Mouse (Mus musculus) R1 (cell line): ENCODE results near the gene Cars.
A peak's percentile ranks its signal among the peaks of the same experiment; 100 is the strongest.
"Not testable (repeated sequence)": the region's sequence is repeated elsewhere in the genome, so short reads cannot be mapped to it uniquely, and the experiment has no call there.

Source experiments
- DNase-seq: peaks from one replicate; pipeline ENCODE4 v3.0.0-alpha.2; 2018; ENCODE audit warnings: low read depth, low spot score

The Cars gene

GRCm38 (mm10) chr7:143587586-143587985 lies 12.3 kb downstream of the Cars start:
- DNase-seq, result peak; percentile 30

DNA sequence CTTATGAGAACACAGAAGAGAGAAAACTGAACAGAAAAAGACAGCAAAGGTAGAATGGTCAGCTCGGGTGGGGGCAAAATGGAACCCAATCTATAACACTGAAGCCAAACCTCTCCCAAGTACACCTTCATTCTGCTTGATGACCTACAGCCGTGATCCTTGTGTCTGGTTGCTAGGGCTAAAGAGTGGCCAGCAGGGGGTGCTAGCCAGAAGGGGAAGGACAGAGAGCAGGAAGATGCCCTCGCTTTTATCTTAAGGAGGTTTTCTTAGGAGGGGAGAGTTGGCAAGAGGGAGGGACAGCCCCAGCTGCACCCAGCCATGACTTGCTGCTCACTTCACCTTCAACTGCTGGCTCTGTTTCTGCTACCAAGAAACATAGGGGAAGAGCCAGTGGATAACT lies 15.9 kb downstream of the Cars start:
- DNase-seq, result peak; percentile 83

DNA sequence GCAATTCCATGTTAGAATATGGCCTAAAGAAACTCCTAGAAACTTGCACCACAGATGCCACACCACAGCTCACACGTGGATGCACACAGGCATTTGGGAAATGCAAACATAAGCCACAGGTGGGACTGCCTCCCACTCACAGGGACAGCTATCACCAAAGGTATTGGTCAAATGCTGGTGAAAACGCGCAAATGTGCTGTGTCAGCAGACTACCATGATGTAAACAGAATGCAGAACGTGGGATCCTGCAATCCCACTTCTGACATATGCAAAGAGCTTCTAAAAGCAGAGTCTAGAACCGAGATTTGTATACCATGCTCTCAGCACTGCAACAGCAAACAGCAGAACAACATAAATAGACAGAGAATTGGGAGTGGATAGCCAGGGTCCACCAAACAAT lies 16.9 kb downstream of the Cars start:
- DNase-seq, result no peak

DNA sequence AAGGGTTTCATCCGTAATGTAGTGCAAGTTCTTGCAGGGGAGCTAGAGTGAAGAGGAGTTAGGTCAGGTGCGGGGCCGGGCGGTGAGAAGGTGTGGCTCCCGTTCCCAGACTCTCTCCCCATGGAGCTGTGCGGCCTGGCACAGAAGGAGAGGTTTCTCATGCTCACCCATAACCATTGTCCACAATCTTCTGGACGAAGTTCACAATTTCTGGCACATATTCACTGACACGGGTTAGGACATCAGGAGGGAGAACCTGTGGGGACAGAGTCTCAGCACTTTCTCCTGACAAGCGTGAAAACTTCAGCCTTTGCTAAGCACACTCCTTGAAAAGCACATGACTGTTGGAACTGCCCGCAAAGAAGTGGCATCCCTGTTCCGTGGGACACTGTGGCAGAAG lies 24.1 kb downstream of the Cars start:
- no peak for DNase-seq

- DNase-seq, result no peak
Measured at GRCm38 (mm10) chr7:143565648-143566039, 34.2 kb downstream of the Cars start.

GRCm38 (mm10) chr7:143565015-143565647 lies 34.8 kb downstream of the Cars start:
- no peak for DNase-seq

GRCm38 (mm10) chr7:143563787-143564186 lies 36.1 kb downstream of the Cars start:
- no peak for DNase-seq

- DNase-seq, result no peak
Measured at GRCm38 (mm10) chr7:143557616-143558015, 42.3 kb downstream of the Cars start.

DNA sequence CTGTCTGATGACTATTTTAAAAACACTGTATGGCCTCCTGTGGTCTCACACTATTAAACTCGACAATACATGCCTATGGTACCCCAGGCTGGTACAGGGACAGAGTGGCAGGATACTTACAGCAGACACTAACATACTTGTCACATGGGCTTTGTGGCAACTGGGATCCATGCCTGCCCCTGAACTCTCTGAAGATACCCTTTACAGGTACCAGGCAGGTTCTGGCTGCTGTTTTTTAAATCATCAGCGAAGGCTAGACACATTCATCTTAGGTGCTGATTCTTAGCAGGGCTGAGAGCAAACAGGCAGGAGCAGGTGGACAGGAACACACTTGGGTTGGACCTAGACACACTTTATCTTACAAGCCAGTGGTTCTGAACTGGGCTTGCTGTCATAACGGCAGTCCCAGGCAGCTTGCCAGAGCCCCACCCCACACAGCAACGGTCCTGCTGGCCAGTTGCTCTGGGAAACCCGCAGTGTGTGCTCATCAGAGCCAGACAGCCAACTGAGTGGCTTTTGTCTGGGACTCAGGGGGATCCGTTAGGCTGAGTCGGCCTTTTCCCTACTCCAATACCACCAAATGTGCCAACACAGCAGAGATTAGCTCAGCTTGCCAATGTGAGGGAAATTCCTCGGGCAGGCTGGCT lies 42.8 kb downstream of the Cars start:
- DNase-seq, result no peak

GRCm38 (mm10) chr7:143549588-143550220 lies 50.2 kb downstream of the Cars start:
- DNase-seq, result no peak

DNA sequence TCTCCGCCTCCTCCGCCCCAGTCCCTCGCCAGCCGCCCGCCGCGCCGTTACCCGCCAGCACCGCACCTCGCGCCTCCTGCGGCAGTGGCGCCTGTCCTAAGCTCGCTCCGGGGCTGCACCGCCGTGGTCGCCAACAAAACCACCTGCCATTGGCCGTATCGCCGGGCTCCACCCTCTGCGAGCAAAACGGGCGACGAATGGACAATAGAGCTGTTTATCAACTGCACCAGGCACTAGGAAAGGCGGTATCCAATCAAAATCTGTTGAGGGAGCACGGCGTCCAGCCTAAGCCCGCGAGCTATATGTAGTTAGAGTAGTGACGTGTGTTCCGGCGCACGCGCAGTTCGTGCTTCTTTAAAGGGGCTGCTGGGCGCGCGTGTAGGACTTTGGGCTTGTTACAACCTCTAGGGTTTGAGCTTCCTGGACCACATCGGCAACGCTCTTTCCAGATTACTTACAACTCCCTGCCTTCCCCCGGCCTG lies 50.9 kb downstream of the Cars start, which contains the start of gene Nap1l4:
TSS of gene Nap1l4 (minus strand) at position 131 of the 482 bp plus-strand sequence.
- peak; percentile 100 for DNase-seq

DNA sequence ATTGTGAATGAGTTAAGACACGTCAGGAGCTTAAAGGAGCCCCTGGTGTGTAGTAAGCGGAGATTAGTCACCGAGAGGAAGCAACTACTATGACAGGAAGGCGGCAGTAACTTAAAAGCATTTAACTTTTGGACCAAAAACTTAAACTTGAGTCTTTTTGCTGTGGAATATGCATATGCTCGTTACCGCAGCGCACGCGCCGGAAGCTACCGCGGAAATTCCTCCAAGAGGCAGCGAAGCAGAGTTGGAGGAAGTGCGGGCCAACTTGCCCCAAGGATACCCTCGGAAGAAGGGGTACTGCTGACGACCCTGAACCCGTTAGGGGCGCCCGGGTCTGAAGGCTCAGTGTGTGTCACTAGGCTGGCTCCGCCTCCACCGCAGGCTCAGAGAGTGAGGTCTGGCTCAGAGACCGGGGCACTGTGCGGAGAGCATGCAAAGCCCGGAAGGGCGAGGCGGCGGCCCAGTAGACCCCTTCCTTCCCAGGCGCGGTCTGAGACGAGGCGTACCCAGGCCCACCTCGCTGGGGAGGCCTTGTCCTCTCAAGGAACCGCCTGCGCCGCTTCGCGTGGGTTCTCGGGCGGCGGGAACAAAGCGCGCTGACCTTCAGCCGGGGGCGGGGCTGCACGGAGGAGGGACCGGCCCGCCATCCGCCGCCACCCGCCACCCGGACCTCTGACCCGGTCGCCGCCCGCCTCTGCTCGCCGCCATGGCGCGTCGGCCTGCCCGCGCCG lies 51.5 kb downstream of the Cars start:
- peak; percentile 78 for DNase-seq

DNA sequence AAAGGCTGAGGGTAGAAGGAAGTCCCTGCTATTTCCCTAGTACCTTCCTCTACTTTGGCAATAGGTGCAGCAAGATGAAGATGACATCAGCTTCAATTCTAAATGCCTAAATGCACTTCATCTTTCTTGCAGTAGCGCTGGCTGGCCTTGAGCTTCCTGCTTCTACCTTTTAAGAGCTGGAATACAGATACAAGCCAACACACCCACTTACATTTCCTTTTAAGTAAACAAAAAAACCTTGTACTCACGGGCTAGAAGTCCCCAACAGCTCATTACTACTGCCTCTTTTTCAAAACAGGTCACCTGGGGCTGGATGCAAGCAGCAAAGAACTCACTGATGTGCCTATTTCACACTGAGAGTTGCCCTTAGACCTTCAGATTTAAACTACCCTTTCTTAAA lies 53.3 kb downstream of the Cars start:
- DNase-seq, result no peak

GRCm38 (mm10) chr7:143544368-143544767 lies 55.5 kb downstream of the Cars start:
- DNase-seq, result peak; percentile 71

DNA sequence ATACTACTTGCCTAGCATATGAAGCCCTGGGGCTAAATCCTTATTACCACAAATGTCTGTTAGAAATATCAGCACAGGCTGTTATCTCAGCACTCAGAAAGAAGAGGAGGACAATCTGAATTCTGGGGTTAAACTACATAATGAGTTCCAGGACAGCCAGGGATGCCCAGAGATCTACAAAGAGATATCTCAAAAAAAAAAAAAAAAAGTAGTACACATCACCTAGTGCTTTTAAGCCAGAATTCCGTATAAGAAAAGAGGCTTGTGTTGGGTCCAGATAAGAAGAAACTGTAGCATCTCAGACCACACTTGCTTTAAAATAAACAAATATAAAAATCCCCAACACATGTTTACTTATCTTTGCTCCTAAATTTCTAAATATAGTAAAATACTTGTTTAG lies 61.2 kb downstream of the Cars start:
- DNase-seq, result no peak

DNA sequence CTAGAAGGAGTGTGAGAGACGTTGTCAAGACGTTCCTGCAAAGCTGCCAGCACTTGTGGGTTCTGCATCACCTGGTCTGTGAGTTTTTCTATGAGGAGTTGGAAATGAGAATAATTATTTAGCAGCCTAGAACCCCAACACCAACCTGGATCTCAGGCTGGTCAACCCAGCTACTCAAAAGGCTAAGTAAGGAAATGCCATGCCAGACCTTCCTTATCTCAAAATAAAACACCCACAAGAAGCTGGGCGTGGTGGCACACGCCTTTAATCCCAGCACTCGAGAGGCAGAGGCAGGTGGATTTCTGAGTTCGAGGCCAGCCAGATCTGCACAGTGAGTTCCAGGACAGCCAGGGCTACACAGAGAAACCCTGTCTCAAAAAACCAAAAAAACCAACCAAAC lies 61.7 kb downstream of the Cars start:
- not testable (repeated sequence) for DNase-seq

DNA sequence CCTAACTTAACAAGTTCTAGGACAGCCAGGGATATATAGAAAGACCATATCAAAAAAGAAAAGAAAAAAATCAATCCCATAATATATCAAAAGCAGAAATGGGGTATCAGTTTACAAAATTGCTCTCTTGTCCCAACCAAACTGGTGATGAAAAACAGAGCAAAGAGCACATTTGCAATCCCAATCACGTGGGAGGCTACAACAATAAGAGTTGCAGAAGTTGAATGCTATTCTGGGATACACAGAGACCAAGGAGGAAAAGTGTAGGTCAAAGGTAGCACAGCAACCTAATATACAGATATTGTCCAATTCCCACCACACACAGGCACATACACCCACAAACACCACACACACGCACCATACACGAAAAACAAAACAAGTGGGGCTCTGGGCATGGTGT lies 63.6 kb downstream of the Cars start:
- DNase-seq, result no peak

GRCm38 (mm10) chr7:143533284-143533683 lies 66.6 kb downstream of the Cars start:
- no peak for DNase-seq

GRCm38 (mm10) chr7:143532410-143532809 lies 67.5 kb downstream of the Cars start:
- no peak for DNase-seq

DNA sequence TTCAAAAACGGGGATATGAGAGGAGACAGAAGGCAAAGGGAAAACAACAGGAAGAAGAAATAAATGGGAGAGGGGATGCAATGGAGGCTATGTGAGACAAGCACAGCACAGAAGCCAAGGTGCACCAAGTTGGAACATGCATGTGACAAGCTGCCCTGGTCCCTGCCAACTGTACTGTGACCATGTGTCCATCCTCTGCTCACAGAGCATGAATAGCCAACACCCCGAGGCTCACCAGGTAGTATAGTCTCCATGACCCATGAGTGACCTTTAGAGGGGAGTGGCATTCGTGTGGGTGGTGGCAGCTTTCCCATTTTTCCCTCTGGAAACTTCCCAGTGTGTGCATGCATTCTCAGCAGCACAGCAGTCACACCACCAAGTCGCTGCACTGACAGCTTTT lies 80.6 kb downstream of the Cars start:
- peak; percentile 27 for DNase-seq

- DNase-seq, result no peak
Measured at GRCm38 (mm10) chr7:143514416-143514768, 85.5 kb downstream of the Cars start.

DNA sequence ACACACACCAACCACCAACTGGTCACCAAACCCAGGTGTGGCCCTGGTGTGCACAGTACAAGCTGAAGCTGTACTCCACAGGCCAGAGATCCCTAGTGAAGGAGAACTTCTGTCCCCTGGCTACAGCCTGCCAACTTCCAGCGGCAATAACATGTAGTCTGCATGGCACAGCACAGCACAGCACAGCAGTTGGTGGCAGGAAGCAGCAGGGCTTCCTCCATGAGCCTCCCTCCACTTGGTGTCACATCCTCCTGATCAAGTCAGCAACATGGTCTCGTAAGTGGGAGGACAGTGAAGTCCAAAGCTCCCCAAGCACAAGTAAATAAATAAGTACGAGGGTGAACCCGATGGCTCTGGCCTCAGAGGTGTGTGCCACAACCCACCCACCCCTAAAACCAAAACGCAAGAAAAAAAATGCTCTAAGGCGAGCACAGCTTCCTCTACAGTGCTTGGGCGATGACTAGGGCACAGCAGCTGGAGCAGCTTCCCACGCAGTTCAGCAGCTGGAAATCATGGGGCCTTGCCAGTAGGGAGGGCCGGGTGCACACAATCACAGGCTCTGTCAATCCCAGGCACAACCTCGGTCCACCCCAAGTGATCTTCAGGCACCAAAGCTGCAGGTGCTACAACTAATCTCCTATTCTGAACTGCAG lies 86.0 kb downstream of the Cars start:
- DNase-seq, result no peak
